Mouse (Mus musculus) kidney, adult 2 months (tissue): Measurements from ENCODE around the gene Zfp385a.

Experiments
- CTCF ChIP-seq: fragments of 200-500 bp; conservative IDR thresholded peaks from 2 replicates; pipeline ENCODE4 v1.5.1; 2011; ENCODE audit warnings: low read depth, mild to moderate bottlenecking, control low read depth, low read length, moderate library complexity, mixed read lengths; ENCODE audit not compliant: insufficient read depth, insufficient read length
- POLR2A ChIP-seq: fragments of 200-500 bp; IDR thresholded peaks from one replicate; pipeline ENCODE4 v1.6.1; 2011; ENCODE audit warnings: low read depth, low read length, control low read depth

DNA sequence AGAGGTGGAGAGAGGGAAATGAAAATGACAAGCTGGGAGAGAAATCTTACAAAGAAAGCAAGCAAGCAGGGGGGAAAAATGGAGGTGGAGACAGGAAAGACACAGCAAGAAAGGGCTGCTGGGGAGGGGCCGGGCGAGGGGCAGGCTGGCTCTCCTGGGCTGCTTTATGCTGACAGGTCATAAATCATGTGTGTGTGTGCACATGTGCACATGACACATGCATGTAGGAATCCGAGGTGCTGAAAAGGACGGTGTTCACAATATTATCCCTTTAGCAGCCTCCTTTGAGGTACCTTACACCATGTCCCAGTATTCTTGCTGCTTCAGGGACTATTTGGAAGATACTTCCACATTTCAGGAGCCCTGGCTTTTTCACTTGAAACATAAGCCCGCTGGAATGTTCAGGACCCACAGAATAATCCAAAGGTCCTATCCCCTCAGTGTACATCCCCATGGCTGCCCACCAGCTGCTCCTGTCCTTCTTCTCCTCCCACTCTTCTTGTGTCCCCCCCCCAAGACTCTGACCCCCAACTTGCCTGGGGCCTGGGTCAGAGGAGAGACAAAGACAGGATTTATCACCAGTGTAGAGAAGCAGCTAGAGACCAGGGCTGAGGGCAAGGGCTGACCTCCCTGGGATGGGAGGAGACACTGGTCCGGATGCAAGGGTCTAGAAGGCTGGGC lies 37.4 kb downstream of the Zfp385a start:
- no peak for TF ChIP-seq POLR2A
- TF ChIP-seq CTCF: no peak
